In the genomic region with DNA sequence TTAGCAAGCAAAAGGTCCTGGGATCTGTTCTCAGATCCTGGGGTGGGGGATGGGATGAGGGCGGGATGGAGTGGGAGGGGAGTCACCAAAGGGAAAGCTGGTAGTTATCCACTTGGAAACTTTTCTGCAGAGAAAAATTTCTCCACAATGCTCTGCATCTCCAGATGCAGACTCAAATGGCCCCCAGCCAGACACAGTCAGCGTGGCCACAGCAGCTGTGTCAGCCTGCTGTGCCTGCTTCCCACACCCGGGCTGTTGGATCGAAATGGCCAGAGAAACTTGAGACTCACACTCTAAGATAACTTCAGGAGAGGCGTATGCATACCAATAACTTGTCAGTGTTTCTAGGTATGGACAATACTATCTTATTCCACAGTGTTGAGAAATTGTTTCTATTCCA, we compare ENCODE assay signal across 15 mouse cellular contexts. TPM values are rescaled to one million over a fixed set of nuclear protein-coding genes. Genes with fewer than 3 reads are reported as not detected.
A peak's percentile ranks its signal among the peaks of the same experiment; 100 is the strongest.
DNase-seq lines count a peak whose midpoint lies in the region; ATAC-seq lines count a peak whose summit lies in the region.
"Had no signal": no experiment of that assay in that cellular context is flagged by ENCODE, and none has a peak within 500 bp of the region (broad histone marks: within the 10 kb centered on the region; RNA-seq: fewer than 3 reads in every experiment).

No protein-coding gene starts in this region.

- peak; percentile 76 to 84 for DNase-seq in kidney, postnatal 4 days
- no peak for DNase-seq in kidney, adult 8-10 months
- DNase-seq in heart, adult 9 months (ENCODE audit: low spot score in 2 of 2): peak; percentile 56 to 71
- peak; percentile 77 for DNase-seq in lung, postnatal 10 days
- no peak for DNase-seq in thymus, postnatal 0 days (ENCODE audit: low spot score)
- DNase-seq: kidney, adult 18-20 months; right cerebral cortex, postnatal 14 days; thymus, postnatal 14 days had no signal

- H3K27ac ChIP-seq in embryonic facial prominence, embryonic 15.5 days (replicated peaks): peak overlapping the region; percentile 39; the same call in 1 of the 2 replicates
- H3K27ac ChIP-seq in hindbrain, embryonic 16.5 days (ENCODE audit: low read depth, low read length): no peak overlapping the region
- H3K27ac ChIP-seq: left cerebral cortex, adult 2 months; neural tube, embryonic 12.5 days had no signal

- no peaks in the 10 kb centered on the region for H3K36me3 ChIP-seq in embryonic facial prominence, embryonic 15.5 days
- H3K36me3 ChIP-seq in hindbrain, embryonic 16.5 days (ENCODE audit: control insufficient read depth, insufficient read depth, low read length): no peaks in the 10 kb centered on the region
- H3K36me3 ChIP-seq: neural tube, embryonic 12.5 days had no signal

- H3K4me1 ChIP-seq in embryonic facial prominence, embryonic 15.5 days: peaks cover 18% of the 10 kb centered on the region
- H3K4me1 ChIP-seq in hindbrain, embryonic 16.5 days (ENCODE audit: control insufficient read depth, insufficient read depth, low read depth, low read length): peaks cover 2% of the 10 kb centered on the region

- no peak overlapping the region for H3K9ac ChIP-seq in embryonic facial prominence, embryonic 15.5 days
- H3K9ac ChIP-seq in hindbrain, embryonic 16.5 days (ENCODE audit: low read depth, low read length): no peak overlapping the region
- H3K9ac ChIP-seq: neural tube, embryonic 12.5 days had no signal

- H3K9me3 ChIP-seq in embryonic facial prominence, embryonic 15.5 days (replicated peaks): no peaks in the 10 kb centered on the region
- no peaks in the 10 kb centered on the region for H3K9me3 ChIP-seq in hindbrain, embryonic 16.5 days (ENCODE audit: control insufficient read depth, low read length)
- H3K9me3 ChIP-seq: neural tube, embryonic 12.5 days had no signal

- no peak for ATAC-seq in embryonic facial prominence, embryonic 15.5 days (ENCODE audit: insufficient number of reproducible peaks, low FRiP score, low TSS enrichment, low read depth)
- no peak for ATAC-seq in megakaryocyte-erythroid progenitor cell, adult 5-6 weeks (replicated peaks; ENCODE audit: low FRiP score, low TSS enrichment, poor library complexity, severe bottlenecking)
- ATAC-seq in hindbrain, embryonic 16.5 days: no peak

- no peaks in the 10 kb centered on the region for H3K27me3 ChIP-seq in embryonic facial prominence, embryonic 15.5 days
- H3K27me3 ChIP-seq in hindbrain, embryonic 16.5 days (replicated peaks; ENCODE audit: control insufficient read depth, insufficient read depth, low read length): no peaks in the 10 kb centered on the region
- H3K27me3 ChIP-seq: neural tube, embryonic 12.5 days had no signal

- H3K4me3 ChIP-seq in embryonic facial prominence, embryonic 15.5 days (replicated peaks): no peak overlapping the region
- H3K4me3 ChIP-seq in hindbrain, embryonic 16.5 days (ENCODE audit: low read length): no peak overlapping the region
- H3K4me3 ChIP-seq: left cerebral cortex, adult 2 months; neural tube, embryonic 12.5 days had no signal

- no peak overlapping the region for H3K4me2 ChIP-seq in embryonic facial prominence, embryonic 15.5 days (replicated peaks)
- H3K4me2 ChIP-seq in hindbrain, embryonic 16.5 days (ENCODE audit: low read length): no peak overlapping the region
- H3K4me2 ChIP-seq: neural tube, embryonic 12.5 days had no signal

- WGBS in embryonic facial prominence, embryonic 15.5 days: 32% methylated on average over 5 of the region's 5 CpGs
- WGBS in hindbrain, embryonic 16.5 days: 56% methylated on average over 5 of the region's 5 CpGs

RNA-seq across cellular contexts. Expression of gene Itsn2, which starts 45.9 kb away (rescaled TPM):
- 38.9 and 41.5 TPM in 2 replicates for polyA plus RNA-seq in embryonic facial prominence, embryonic 15.5 days (2015; fragmentation: Nextera tagmentation; extraction: Ambion mirVana)
- 47.9 and 53.0 TPM in 2 replicates for polyA plus RNA-seq in thymus, postnatal 0 days (2015; fragmentation: Nextera tagmentation; extraction: Ambion mirVana)
- 65.8 and 82.0 TPM in 2 replicates for total RNA-seq in megakaryocyte-erythroid progenitor cell, adult 5-6 weeks (2014; fragmentation: Nextera tagmentation)
- total RNA-seq in megakaryocyte-erythroid progenitor cell, adult 5-6 weeks (2017): 114 and 144 TPM in 2 replicates
- 22.0 and 24.4 TPM in 2 replicates for polyA plus RNA-seq in hindbrain, embryonic 16.5 days (2015; fragmentation: Nextera tagmentation; extraction: Ambion mirVana)

RNA-seq across cellular contexts. Expression of gene Gm3625, which starts 46.2 kb away (rescaled TPM):
- not detected in 2 replicates for polyA plus RNA-seq in embryonic facial prominence, embryonic 15.5 days (2015; fragmentation: Nextera tagmentation; extraction: Ambion mirVana)
- polyA plus RNA-seq in thymus, postnatal 0 days (2015; fragmentation: Nextera tagmentation; extraction: Ambion mirVana): not detected in 2 replicates
- not detected in 2 replicates for total RNA-seq in megakaryocyte-erythroid progenitor cell, adult 5-6 weeks (2014; fragmentation: Nextera tagmentation)
- not detected in 2 replicates for total RNA-seq in megakaryocyte-erythroid progenitor cell, adult 5-6 weeks (2017)
- not detected in 2 replicates for polyA plus RNA-seq in hindbrain, embryonic 16.5 days (2015; fragmentation: Nextera tagmentation; extraction: Ambion mirVana)
- total RNA-seq: left cerebral cortex, adult 2 months; megakaryocyte progenitor cell, adult 5-6 weeks had no signal
- polyA plus RNA-seq: embryonic facial prominence, embryonic 11.5 days; neural tube, embryonic 12.5 days had no signal

Comparison
In these comparisons a context has a peak if more than half of its experiments do, and no peak if none do; other contexts are left out.
1. DNase-seq: peak in kidney, postnatal 4 days (2 of 2), heart, adult 9 months (2 of 2) and lung, postnatal 10 days (single experiment); none in kidney, adult 8-10 months (0 of 2) and thymus, postnatal 0 days (single experiment).